Mouse (Mus musculus): ENCODE data around the gene Tpm4. TPM values are rescaled to one million over a fixed set of nuclear protein-coding genes. Genes with fewer than 3 reads are reported as not detected.

The Tpm4 gene
- polyA plus RNA-seq, 2 experiments = 395 to 579 TPM

DNA sequence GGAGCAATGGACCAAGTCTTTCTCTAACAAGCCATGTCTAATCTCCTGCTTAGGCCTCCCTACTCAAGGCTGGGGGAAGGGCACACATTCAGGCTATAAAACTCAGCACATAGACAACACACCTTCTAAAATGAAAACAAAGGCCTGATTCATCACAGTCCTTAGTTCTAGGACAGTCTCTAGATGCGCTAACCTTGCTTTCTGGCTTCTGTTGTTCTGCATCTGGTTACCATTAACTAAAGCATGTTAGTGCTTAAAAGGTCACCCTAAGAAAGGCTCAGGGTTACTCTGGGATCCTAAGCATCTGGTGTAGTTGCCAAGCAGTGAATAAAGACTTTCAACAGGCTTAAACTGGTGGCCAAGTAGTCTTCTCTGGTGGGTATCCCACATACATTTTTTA lies 12.8 kb upstream of the Tpm4 start:
- no peak overlapping the region for H3K27ac ChIP-seq (replicated peaks; ENCODE audit: low read depth, low read length)
- WGBS = 19% methylated on average over 1 of the region's 1 CpGs
- no peaks in the 10 kb centered on the region for H3K27me3 ChIP-seq (ENCODE audit: control insufficient read depth, insufficient read depth, low read length)
- no peak overlapping the region for H3K4me3 ChIP-seq (replicated peaks; ENCODE audit: low read length)
- no peaks in the 10 kb centered on the region for H3K4me1 ChIP-seq (ENCODE audit: control insufficient read depth, insufficient read depth, low read length)
- H3K36me3 ChIP-seq (ENCODE audit: control insufficient read depth, insufficient read depth, low read length) = no peaks in the 10 kb centered on the region
- DNase-seq (ENCODE audit: low spot score) (no peak), ATAC-seq (ENCODE audit: low FRiP score, low read depth) (no peak)
- H3K9ac ChIP-seq (ENCODE audit: low read depth, low read length, severe bottlenecking) = no peak overlapping the region
- no peak for TF ChIP-seq POLR2A (IDR thresholded peaks at IDR 0.05; ENCODE audit: borderline replicate concordance, extremely low read depth, insufficient read depth, insufficient read length)
- H3K9me3 ChIP-seq (ENCODE audit: control insufficient read depth, low read length) = no peaks in the 10 kb centered on the region
- no peak overlapping the region for H3K4me2 ChIP-seq (replicated peaks; ENCODE audit: low read depth, low read length, severe bottlenecking)

DNA sequence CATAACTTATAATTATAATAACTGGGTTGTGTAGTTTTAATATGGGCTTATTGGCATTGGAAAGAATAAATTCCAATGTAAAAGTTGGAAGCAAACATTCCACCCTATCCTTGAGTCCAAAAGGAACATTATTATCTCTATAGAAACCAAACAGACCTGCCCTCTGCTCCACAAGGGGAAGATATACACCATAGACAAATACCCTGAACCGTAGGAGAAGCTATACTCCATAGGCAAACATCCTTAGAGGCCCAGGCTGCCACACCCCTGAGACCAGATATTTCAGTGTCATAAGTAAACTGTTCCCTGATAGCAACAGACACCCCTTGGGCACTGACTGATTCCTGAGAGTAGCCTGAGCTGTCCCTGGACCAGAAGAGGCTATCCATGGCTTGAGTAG lies 6.9 kb upstream of the Tpm4 start:
- Histone ChIP-seq H3K27me3 (ENCODE audit: control insufficient read depth, insufficient read depth, low read length) (no peaks in the 10 kb centered on the region), H3K4me3 (replicated peaks; ENCODE audit: low read length) (no peak overlapping the region), H3K9ac (ENCODE audit: low read depth, low read length, severe bottlenecking) (no peak overlapping the region), H3K27ac (replicated peaks; ENCODE audit: low read depth, low read length) (no peak overlapping the region), H3K36me3 (ENCODE audit: control insufficient read depth, insufficient read depth, low read length) (no peaks in the 10 kb centered on the region), H3K9me3 (ENCODE audit: control insufficient read depth, low read length) (no peaks in the 10 kb centered on the region), H3K4me2 (replicated peaks; ENCODE audit: low read depth, low read length, severe bottlenecking) (no peak overlapping the region), H3K4me1 (ENCODE audit: control insufficient read depth, insufficient read depth, low read length) (no peaks in the 10 kb centered on the region)
- no peak for ATAC-seq (ENCODE audit: low FRiP score, low read depth)
- no peak for DNase-seq (ENCODE audit: low spot score)
- WGBS = 89% methylated on average over 1 of the region's 1 CpGs
- no peak for TF ChIP-seq POLR2A (IDR thresholded peaks at IDR 0.05; ENCODE audit: borderline replicate concordance, extremely low read depth, insufficient read depth, insufficient read length)

DNA sequence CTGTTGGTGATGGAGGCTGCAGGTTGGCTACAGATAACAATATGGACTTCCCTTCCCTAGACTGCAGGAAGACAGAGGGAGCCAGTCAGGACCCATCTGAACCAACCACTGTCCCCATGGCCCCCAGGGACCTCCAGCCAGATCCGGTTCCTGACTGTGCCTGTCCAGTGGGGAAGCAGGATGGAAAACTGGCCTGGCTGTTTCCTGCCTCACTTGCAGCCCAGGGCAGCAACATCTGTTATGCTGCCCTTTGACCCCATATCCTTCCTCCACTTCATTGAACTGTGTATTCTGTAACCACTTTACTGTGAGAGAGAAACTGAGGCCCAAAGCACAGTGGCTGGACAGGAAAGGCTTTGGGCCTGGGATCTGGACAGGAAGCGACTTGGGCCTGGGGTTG lies 3.5 kb upstream of the Tpm4 start:
- DNase-seq (ENCODE audit: low spot score) (peak; percentile 21), ATAC-seq (ENCODE audit: low FRiP score, low read depth) (no peak)
- H3K9me3 ChIP-seq (ENCODE audit: control insufficient read depth, low read length) = no peaks in the 10 kb centered on the region
- H3K36me3 ChIP-seq (ENCODE audit: control insufficient read depth, insufficient read depth, low read length) = no peaks in the 10 kb centered on the region
- no peak overlapping the region for H3K4me2 ChIP-seq (replicated peaks; ENCODE audit: low read depth, low read length, severe bottlenecking)
- no peak for TF ChIP-seq POLR2A (IDR thresholded peaks at IDR 0.05; ENCODE audit: borderline replicate concordance, extremely low read depth, insufficient read depth, insufficient read length)
- H3K9ac ChIP-seq (ENCODE audit: low read depth, low read length, severe bottlenecking) = no peak overlapping the region
- no peak overlapping the region for H3K27ac ChIP-seq (replicated peaks; ENCODE audit: low read depth, low read length)
- H3K27me3 ChIP-seq (ENCODE audit: control insufficient read depth, insufficient read depth, low read length) = no peaks in the 10 kb centered on the region
- 56% methylated on average over 2 of the region's 2 CpGs for WGBS
- H3K4me1 ChIP-seq (ENCODE audit: control insufficient read depth, insufficient read depth, low read length) = no peaks in the 10 kb centered on the region
- H3K4me3 ChIP-seq (replicated peaks; ENCODE audit: low read length) = no peak overlapping the region

DNA sequence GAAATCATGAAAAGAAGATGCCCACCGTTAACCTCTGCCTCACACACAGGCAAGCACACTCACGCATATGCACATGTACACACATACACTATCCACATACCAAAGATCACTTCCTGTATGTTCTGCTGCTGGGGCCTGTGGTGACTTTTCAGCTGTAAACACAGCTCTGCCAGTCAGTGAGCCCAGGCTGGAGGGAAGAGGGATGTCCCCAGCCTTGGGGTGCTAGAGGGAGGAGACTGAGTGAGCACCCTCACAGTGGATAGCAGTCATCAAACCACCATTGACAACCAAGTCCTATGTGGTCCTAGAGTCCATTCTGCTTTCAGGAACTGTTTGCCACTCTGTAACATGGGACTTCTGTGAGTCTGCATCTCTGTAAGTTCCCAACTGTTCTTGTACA lies 2.9 kb upstream of the Tpm4 start:
- peaks cover 1% of the 10 kb centered on the region for H3K4me1 ChIP-seq (ENCODE audit: control insufficient read depth, insufficient read depth, low read length)
- no peak overlapping the region for H3K27ac ChIP-seq (replicated peaks; ENCODE audit: low read depth, low read length)
- H3K4me3 ChIP-seq (replicated peaks; ENCODE audit: low read length) = no peak overlapping the region
- ATAC-seq (ENCODE audit: low FRiP score, low read depth) (no peak), DNase-seq (ENCODE audit: low spot score) (no peak)
- H3K9ac ChIP-seq (ENCODE audit: low read depth, low read length, severe bottlenecking) = no peak overlapping the region
- no peaks in the 10 kb centered on the region for H3K27me3 ChIP-seq (ENCODE audit: control insufficient read depth, insufficient read depth, low read length)
- TF ChIP-seq POLR2A (IDR thresholded peaks at IDR 0.05; ENCODE audit: borderline replicate concordance, extremely low read depth, insufficient read depth, insufficient read length) = no peak
- H3K4me2 ChIP-seq (replicated peaks; ENCODE audit: low read depth, low read length, severe bottlenecking) = no peak overlapping the region
- H3K9me3 ChIP-seq (ENCODE audit: control insufficient read depth, low read length) = no peaks in the 10 kb centered on the region
- H3K36me3 ChIP-seq (ENCODE audit: control insufficient read depth, insufficient read depth, low read length) = no peaks in the 10 kb centered on the region
- WGBS = 69% methylated on average over 2 of the region's 2 CpGs

DNA sequence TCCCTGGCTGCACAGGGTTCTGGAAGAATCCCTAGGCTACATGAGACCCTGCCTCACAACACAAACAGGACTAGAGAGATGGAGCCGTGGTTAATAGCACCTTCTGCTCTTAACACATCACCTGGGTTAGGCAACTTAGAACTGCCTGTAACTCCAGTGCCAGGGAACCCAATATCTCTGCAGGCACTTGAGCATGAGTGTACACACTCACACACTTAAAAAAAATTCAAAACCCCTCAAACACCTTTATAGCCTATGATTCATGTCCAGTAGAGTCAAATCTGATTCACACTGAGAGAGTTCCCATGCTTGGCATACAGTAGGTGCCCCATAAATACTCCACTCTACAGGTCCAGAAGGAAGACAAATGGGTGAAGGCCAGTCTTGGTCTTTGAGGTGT lies 2.4 kb upstream of the Tpm4 start:
- H3K36me3 ChIP-seq (ENCODE audit: control insufficient read depth, insufficient read depth, low read length) = no peaks in the 10 kb centered on the region
- no peak for TF ChIP-seq POLR2A (IDR thresholded peaks at IDR 0.05; ENCODE audit: borderline replicate concordance, extremely low read depth, insufficient read depth, insufficient read length)
- no peak overlapping the region for H3K9ac ChIP-seq (ENCODE audit: low read depth, low read length, severe bottlenecking)
- no peak overlapping the region for H3K27ac ChIP-seq (replicated peaks; ENCODE audit: low read depth, low read length)
- no peaks in the 10 kb centered on the region for H3K27me3 ChIP-seq (ENCODE audit: control insufficient read depth, insufficient read depth, low read length)
- DNase-seq (ENCODE audit: low spot score) (no peak), ATAC-seq (ENCODE audit: low FRiP score, low read depth) (no peak)
- 79% methylated on average over 1 of the region's 1 CpGs for WGBS
- H3K4me3 ChIP-seq (replicated peaks; ENCODE audit: low read length) = no peak overlapping the region
- H3K4me1 ChIP-seq (ENCODE audit: control insufficient read depth, insufficient read depth, low read length) = peaks cover 6% of the 10 kb centered on the region
- H3K9me3 ChIP-seq (ENCODE audit: control insufficient read depth, low read length) = no peaks in the 10 kb centered on the region
- H3K4me2 ChIP-seq (replicated peaks; ENCODE audit: low read depth, low read length, severe bottlenecking) = no peak overlapping the region

DNA sequence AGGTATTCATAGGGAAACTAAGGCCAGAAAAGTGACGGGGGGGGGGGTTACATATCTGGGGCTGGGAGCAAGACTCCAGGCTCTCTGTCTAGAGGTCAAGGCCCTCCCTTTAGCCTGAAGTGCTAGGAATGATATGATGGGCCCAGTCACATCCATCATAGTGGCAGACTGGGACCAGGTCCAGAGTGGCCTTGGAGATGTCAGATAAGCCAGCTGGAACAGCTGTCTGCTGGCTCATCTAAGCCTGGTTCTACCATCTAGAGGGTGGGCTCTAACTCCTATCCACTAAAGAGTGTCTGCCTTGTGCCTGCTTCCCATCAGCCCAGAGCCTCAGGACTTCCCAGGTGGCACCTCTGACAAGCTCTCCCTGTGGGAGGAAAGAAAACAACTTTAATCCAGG lies 1.9 kb upstream of the Tpm4 start:
- ATAC-seq (ENCODE audit: low FRiP score, low read depth) = no peak
- Histone ChIP-seq H3K36me3 (ENCODE audit: control insufficient read depth, insufficient read depth, low read length) (no peaks in the 10 kb centered on the region), H3K9ac (ENCODE audit: low read depth, low read length, severe bottlenecking) (no peak overlapping the region), H3K9me3 (ENCODE audit: control insufficient read depth, low read length) (no peaks in the 10 kb centered on the region), H3K4me3 (replicated peaks; ENCODE audit: low read length) (no peak overlapping the region), H3K4me1 (ENCODE audit: control insufficient read depth, insufficient read depth, low read length) (peaks cover 8% of the 10 kb centered on the region), H3K27me3 (ENCODE audit: control insufficient read depth, insufficient read depth, low read length) (no peaks in the 10 kb centered on the region), H3K4me2 (replicated peaks; ENCODE audit: low read depth, low read length, severe bottlenecking) (no peak overlapping the region), H3K27ac (replicated peaks; ENCODE audit: low read depth, low read length) (no peak overlapping the region)
- TF ChIP-seq POLR2A (IDR thresholded peaks at IDR 0.05; ENCODE audit: borderline replicate concordance, extremely low read depth, insufficient read depth, insufficient read length) = no peak
- DNase-seq (ENCODE audit: low spot score) = no peak
- WGBS = 88% methylated on average over 1 of the region's 1 CpGs
